Mouse (Mus musculus) embryonic facial prominence, embryonic 11.5 days (tissue): ENCODE measurements around the gene 1700029F12Rik. TPM values are rescaled to one million over a fixed set of nuclear protein-coding genes. Genes with fewer than 3 reads are reported as not detected.
"Not testable (repeated sequence)": the region's sequence is repeated elsewhere in the genome, so short reads cannot be mapped to it uniquely, and the experiment has no call there.

ENCODE experiments used
- ATAC-seq: fragments of 200-750 bp; cut with Nextera tagmentation; replicated peaks from 2 replicates; pipeline ENCODE4 v1.8.0; 2017; ENCODE audit warnings: low read depth; ENCODE audit not compliant: insufficient number of reproducible peaks, low FRiP score, low TSS enrichment
- DNase-seq: peaks from one replicate; pipeline ENCODE4 v3.0.0-alpha.2; 2015; ENCODE audit warnings: low spot score
- H3K27ac ChIP-seq: fragments of 300-500 bp; sonication (generic); replicated peaks from 2 replicates; pipeline ENCODE4 v1.5.1; 2014; ENCODE audit warnings: mild to moderate bottlenecking, low read depth, low read length, control low read depth
- H3K27me3 ChIP-seq: fragments of 300-500 bp; sonication (generic); 2 replicates; pipeline ENCODE4 v1.6.1; 2014; ENCODE audit warnings: mild to moderate bottlenecking, low read length, moderate library complexity, mixed read lengths; ENCODE audit not compliant: control insufficient read depth, insufficient read depth
- H3K36me3 ChIP-seq: fragments of 300-500 bp; sonication (generic); replicated peaks from 2 replicates; pipeline ENCODE4 v1.6.1; 2014; ENCODE audit warnings: low read depth, mild to moderate bottlenecking, low read length, moderate library complexity, mixed read lengths; ENCODE audit not compliant: control insufficient read depth, insufficient read depth
- H3K4me1 ChIP-seq: fragments of 300-500 bp; sonication (generic); 2 replicates; pipeline ENCODE4 v1.6.1; 2014; ENCODE audit warnings: low read length, mixed read lengths; ENCODE audit not compliant: control insufficient read depth, insufficient read depth
- H3K4me2 ChIP-seq: fragments of 300-500 bp; sonication (generic); 2 replicates; pipeline ENCODE4 v1.6.1; 2014; ENCODE audit warnings: low read depth, mild to moderate bottlenecking, control low read depth, low read length, moderate library complexity
- H3K4me3 ChIP-seq: fragments of 300-500 bp; sonication (generic); 2 replicates; pipeline ENCODE4 v1.5.1; 2014; ENCODE audit warnings: low read depth, low read length, control low read depth
- H3K9ac ChIP-seq: fragments of 300-500 bp; sonication (generic); replicated peaks from 2 replicates; pipeline ENCODE4 v1.6.1; 2014; ENCODE audit warnings: mild to moderate bottlenecking, control low read depth, low read length
- H3K9me3 ChIP-seq: fragments of 300-500 bp; sonication (generic); replicated peaks from 2 replicates; pipeline ENCODE4 v1.6.1; 2016; ENCODE audit warnings: mild to moderate bottlenecking, low read length, inconsistent platforms, mixed read lengths; ENCODE audit not compliant: control insufficient read depth
- WGBS: fragments of 180-500 bp; shearing (Covaris S2); extraction: QIAGEN DNeasy Blood & Tissue Kit; methylation state at CpG from one replicate; pipeline ENCODE4 v1.1.7; 2014; 5-methylcytosine and 5-hydroxymethylcytosine counted together
- polyA plus RNA-seq: library from polyadenylated mRNA; unstranded; fragments of >200 nt; fragmentation: Nextera tagmentation; extraction: Ambion mirVana; gene quantifications from 2 replicates; pipeline ENCODE4 v1.2.1, GENCODE M21; 2014

Gene 1700029F12Rik
- polyA plus RNA-seq, 1 experiment from 2014 or later, result not detected

GRCm38 (mm10) chr13:97068151-97068550 lies 34.0 kb upstream of the 1700029F12Rik start:
- Histone ChIP-seq H3K27me3 (no peaks in the 10 kb centered on the region), H3K9me3 (no peaks in the 10 kb centered on the region), H3K4me2 (no peak overlapping the region), H3K9ac (no peak overlapping the region), H3K36me3 (no peaks in the 10 kb centered on the region), H3K4me3 (no peak overlapping the region), H3K4me1 (no peaks in the 10 kb centered on the region), H3K27ac (no peak overlapping the region)
- DNase-seq, result no peak
- no peak for ATAC-seq
- 30% methylated on average over 8 of the region's 8 CpGs for WGBS

- Histone ChIP-seq H3K4me1 (no peaks in the 10 kb centered on the region), H3K27ac (no peak overlapping the region), H3K9ac (no peak overlapping the region), H3K4me3 (no peak overlapping the region), H3K9me3 (no peaks in the 10 kb centered on the region), H3K27me3 (no peaks in the 10 kb centered on the region), H3K36me3 (no peaks in the 10 kb centered on the region), H3K4me2 (no peak overlapping the region)
- DNase-seq, result peak; percentile 24
- WGBS, result 4% methylated on average over 6 of the region's 6 CpGs
- ATAC-seq, result no peak
These were observed 33.5 kb upstream of the 1700029F12Rik start for GRCm38 (mm10) chr13:97067691-97068090.

- no peak for DNase-seq
- Histone ChIP-seq H3K27ac (no peak within 1 kb of the TSS), H3K9me3 (no peaks in the 10 kb centered on the region)
These were observed 32.7 kb upstream of the 1700029F12Rik start, which contains the start of gene Fam169a for GRCm38 (mm10) chr13:97066649-97067550. TSS of gene Fam169a (plus strand) at chr13:97067286.

GRCm38 (mm10) chr13:97064844-97065621 lies 30.9 kb upstream of the 1700029F12Rik start:
- ATAC-seq (0 out of 2 replicates have a peak, but pooled peaks have one; percentile 15), DNase-seq (peak; percentile 25)
- 40% methylated on average over 18 of the region's 18 CpGs for WGBS
- H3K9me3 ChIP-seq, H3K27me3 ChIP-seq, H3K4me2 ChIP-seq, H3K4me3 ChIP-seq, H3K4me1 ChIP-seq, H3K36me3 ChIP-seq, H3K27ac ChIP-seq, H3K9ac ChIP-seq: not testable (repeated sequence)

More at GRCm38 (mm10) chr13:97066649-97067550, 32.7 kb upstream of the 1700029F12Rik start, which contains the start of gene Fam169a:
- no peaks in the 10 kb centered on the region for H3K27me3 ChIP-seq
- H3K4me1 ChIP-seq, result no peaks in the 10 kb centered on the region
- H3K4me2 ChIP-seq, result no peak within 1 kb of the TSS
- H3K9ac ChIP-seq, result no peak within 1 kb of the TSS
- WGBS, result 36% methylated on average over 15 of the region's 15 CpGs
- H3K36me3 ChIP-seq, result no peaks in the 10 kb centered on the region
- no peak for ATAC-seq
- no peak within 1 kb of the TSS for H3K4me3 ChIP-seq

- H3K27ac ChIP-seq, result no peak overlapping the region
- no peak overlapping the region for H3K9ac ChIP-seq
- 0 out of 2 replicates have a peak, but pooled peaks have one; percentile 41 for ATAC-seq
- DNase-seq, result no peak
- no peaks in the 10 kb centered on the region for H3K27me3 ChIP-seq
- H3K9me3 ChIP-seq, result no peaks in the 10 kb centered on the region
- H3K4me1 ChIP-seq, result no peaks in the 10 kb centered on the region
- H3K4me2 ChIP-seq, result no peak overlapping the region
- 40% methylated on average over 3 of the region's 3 CpGs for WGBS
- H3K36me3 ChIP-seq, result no peaks in the 10 kb centered on the region
- H3K4me3 ChIP-seq, result no peak overlapping the region
These were observed 30.3 kb upstream of the 1700029F12Rik start for GRCm38 (mm10) chr13:97064413-97064812.

GRCm38 (mm10) chr13:97063431-97063830 lies 29.3 kb upstream of the 1700029F12Rik start:
- no peak for DNase-seq
- 90% methylated on average over 2 of the region's 2 CpGs for WGBS
- no peak for ATAC-seq
- H3K9me3 ChIP-seq, result no peaks in the 10 kb centered on the region
- no peak overlapping the region for H3K9ac ChIP-seq
- H3K27me3 ChIP-seq, result no peaks in the 10 kb centered on the region
- H3K4me1 ChIP-seq, result no peaks in the 10 kb centered on the region
- H3K27ac ChIP-seq, result no peak overlapping the region
- no peak overlapping the region for H3K4me2 ChIP-seq
- H3K4me3 ChIP-seq, result no peak overlapping the region
- H3K36me3 ChIP-seq, result no peaks in the 10 kb centered on the region

- Histone ChIP-seq H3K4me3 (no peak overlapping the region), H3K9me3 (no peaks in the 10 kb centered on the region), H3K4me1 (no peaks in the 10 kb centered on the region), H3K36me3 (no peaks in the 10 kb centered on the region), H3K9ac (no peak overlapping the region), H3K4me2 (no peak overlapping the region), H3K27ac (no peak overlapping the region), H3K27me3 (no peaks in the 10 kb centered on the region)
- 89% methylated on average over 3 of the region's 3 CpGs for WGBS
- DNase-seq, result no peak
- ATAC-seq, result no peak
These were observed 28.0 kb upstream of the 1700029F12Rik start for GRCm38 (mm10) chr13:97062151-97062550.
